Comparison of ENCODE assay signal across 22 mouse cellular contexts in genomic region chr9:24812461-24812860, GRCm38 (mm10). TPM values are rescaled to one million over a fixed set of nuclear protein-coding genes. Genes with fewer than 3 reads are reported as not detected.
DNase-seq lines count a peak whose midpoint lies in the region; ATAC-seq and TF ChIP-seq lines count a peak whose summit lies in the region.
"Had no signal": no experiment of that assay in that cellular context is flagged by ENCODE, and none has a peak within 500 bp of the region (broad histone marks: within the 10 kb centered on the region; RNA-seq: fewer than 3 reads in every experiment).

No protein-coding gene starts in this region.

- 78% methylated on average over 6 of the region's 6 CpGs for WGBS in heart, embryonic 10.5 days
- 70% methylated on average over 6 of the region's 6 CpGs for WGBS in hindbrain, postnatal 0 days
- WGBS in hindbrain, embryonic 16.5 days, result 85% methylated on average over 6 of the region's 6 CpGs

- no peaks in the 10 kb centered on the region for H3K36me3 ChIP-seq in heart, embryonic 10.5 days
- H3K36me3 ChIP-seq in hindbrain, postnatal 0 days (ENCODE audit: insufficient read depth, low read length), result no peaks in the 10 kb centered on the region
- no peaks in the 10 kb centered on the region for H3K36me3 ChIP-seq in hindbrain, embryonic 16.5 days (ENCODE audit: control insufficient read depth, insufficient read depth, low read length)
- H3K36me3 ChIP-seq: embryonic facial prominence, embryonic 15.5 days; forebrain, embryonic 10.5 days; hindbrain, embryonic 12.5 days; intestine, embryonic 15.5 days had no signal

- peak; percentile 68 to 75 for DNase-seq in cerebellum, postnatal 10 days
- DNase-seq in cerebellum, postnatal 36 days, result no peak
- DNase-seq in heart, postnatal 10 days, result peak; percentile 3 to 7
- no peak for DNase-seq in heart, embryonic 10.5 days (ENCODE audit: low spot score)
- DNase-seq in hindbrain, postnatal 0 days (ENCODE audit: low spot score), result peak; percentile 8
- DNase-seq: adrenal gland, postnatal 10 days; cerebellum, adult 11 months; embryo, embryonic 11 days; gastrocnemius, adult 2 months; gastrocnemius, postnatal 25 days; kidney, adult 18-20 months had no signal

- H3K4me2 ChIP-seq in hindbrain, postnatal 0 days (ENCODE audit: low read depth, low read length), result no peak overlapping the region
- no peak overlapping the region for H3K4me2 ChIP-seq in hindbrain, embryonic 16.5 days (ENCODE audit: low read length)
- H3K4me2 ChIP-seq: embryonic facial prominence, embryonic 15.5 days; hindbrain, embryonic 12.5 days; intestine, embryonic 15.5 days had no signal

- ATAC-seq in hindbrain, postnatal 0 days, result no peak
- ATAC-seq in hindbrain, embryonic 16.5 days, result no peak
- ATAC-seq: forebrain, embryonic 14.5 days; intestine, embryonic 15.5 days had no signal

- H3K4me1 ChIP-seq in heart, embryonic 10.5 days, result peaks cover 16% of the 10 kb centered on the region
- no peaks in the 10 kb centered on the region for H3K4me1 ChIP-seq in hindbrain, postnatal 0 days (ENCODE audit: insufficient read depth, low read length)
- H3K4me1 ChIP-seq in hindbrain, embryonic 16.5 days (ENCODE audit: control insufficient read depth, insufficient read depth, low read depth, low read length), result no peaks in the 10 kb centered on the region
- H3K4me1 ChIP-seq: embryonic facial prominence, embryonic 15.5 days; forebrain, embryonic 10.5 days; hindbrain, embryonic 12.5 days; intestine, embryonic 15.5 days had no signal

- intact Hi-C loops in heart, postnatal 10 days (cut with DNase I), result no loop called here

- no peak overlapping the region for H3K9ac ChIP-seq in hindbrain, postnatal 0 days (replicated peaks; ENCODE audit: low read length)
- no peak overlapping the region for H3K9ac ChIP-seq in hindbrain, embryonic 16.5 days (ENCODE audit: low read depth, low read length)
- H3K9ac ChIP-seq: embryonic facial prominence, embryonic 15.5 days; hindbrain, embryonic 12.5 days; intestine, embryonic 15.5 days had no signal

- no peak overlapping the region for H3K4me3 ChIP-seq in heart, embryonic 10.5 days
- H3K4me3 ChIP-seq in hindbrain, postnatal 0 days (ENCODE audit: low read length), result no peak overlapping the region
- no peak overlapping the region for H3K4me3 ChIP-seq in hindbrain, embryonic 16.5 days (ENCODE audit: low read length)
- H3K4me3 ChIP-seq: embryonic facial prominence, embryonic 15.5 days; erythroblast, embryonic 14.5 days; forebrain, embryonic 10.5 days; gastrocnemius, adult 2 months; hindbrain, embryonic 12.5 days; intestine, embryonic 15.5 days had no signal

- no peak for TF ChIP-seq CTCF in hindbrain, postnatal 0 days (IDR thresholded peaks at IDR 0.05; ENCODE audit: low read depth)

- no peaks in the 10 kb centered on the region for H3K9me3 ChIP-seq in heart, embryonic 10.5 days
- no peaks in the 10 kb centered on the region for H3K9me3 ChIP-seq in hindbrain, postnatal 0 days (ENCODE audit: low read length)
- no peaks in the 10 kb centered on the region for H3K9me3 ChIP-seq in hindbrain, embryonic 16.5 days (ENCODE audit: control insufficient read depth, low read length)
- H3K9me3 ChIP-seq: embryonic facial prominence, embryonic 15.5 days; forebrain, embryonic 10.5 days; hindbrain, embryonic 12.5 days; intestine, embryonic 15.5 days had no signal

- H3K27ac ChIP-seq in heart, embryonic 10.5 days, result no peak overlapping the region
- H3K27ac ChIP-seq in hindbrain, postnatal 0 days, result no peak overlapping the region
- H3K27ac ChIP-seq in hindbrain, embryonic 16.5 days (ENCODE audit: low read depth, low read length), result no peak overlapping the region
- H3K27ac ChIP-seq: embryonic facial prominence, embryonic 15.5 days; forebrain, embryonic 10.5 days; gastrocnemius, adult 2 months; hindbrain, embryonic 12.5 days; intestine, embryonic 15.5 days had no signal

- no peaks in the 10 kb centered on the region for H3K27me3 ChIP-seq in heart, embryonic 10.5 days (ENCODE audit: insufficient read depth, poor library complexity, severe bottlenecking)
- H3K27me3 ChIP-seq in hindbrain, postnatal 0 days (ENCODE audit: insufficient read depth, low read length), result no peaks in the 10 kb centered on the region
- H3K27me3 ChIP-seq in hindbrain, embryonic 16.5 days (replicated peaks; ENCODE audit: control insufficient read depth, insufficient read depth, low read length), result no peaks in the 10 kb centered on the region
- H3K27me3 ChIP-seq: embryonic facial prominence, embryonic 15.5 days; hindbrain, embryonic 12.5 days; intestine, embryonic 15.5 days had no signal

RNA-seq across cellular contexts. Expression of gene Tbx20, which starts 38.4 kb away (rescaled TPM):
- 100 to 1,000 TPM; 181 to 223 TPM for total RNA-seq in heart, postnatal 10 days (2021)
- polyA plus RNA-seq in heart, embryonic 10.5 days (2016; fragmentation: Nextera tagmentation; extraction: Ambion mirVana), result 46.8 and 69.7 TPM in 2 replicates
- 2.2 and 2.9 TPM in 2 replicates for total RNA-seq in hindbrain, postnatal 0 days (2014; rRNA removed)
- 0.35 and 0.40 TPM in 2 replicates for polyA plus RNA-seq in hindbrain, postnatal 0 days (2015; fragmentation: Nextera tagmentation; extraction: Ambion mirVana)
- polyA plus RNA-seq in hindbrain, embryonic 16.5 days (2015; fragmentation: Nextera tagmentation; extraction: Ambion mirVana), result 0.78 and 1.2 TPM in 2 replicates
- total RNA-seq: common myeloid progenitor, adult 5-6 weeks; gastrocnemius, adult 2 months; gastrocnemius, postnatal 25 days; granulocyte monocyte progenitor cell, adult 5-6 weeks; MEL had no signal
- polyA plus RNA-seq: C2C12; embryonic facial prominence, embryonic 15.5 days; erythroblast, embryonic 14.5 days had no signal

Comparison
In these comparisons a context has a peak if more than half of its experiments do, and no peak if none do; other contexts are left out.
1. DNase-seq: peak in cerebellum, postnatal 10 days (2 of 2), heart, postnatal 10 days (2 of 2) and hindbrain, postnatal 0 days (single experiment); none in cerebellum, postnatal 36 days (0 of 2) and heart, embryonic 10.5 days (single experiment).
2. RNA of gene Tbx20, which starts 38.4 kb away (polyA plus RNA-seq): 46.8 to 69.7 TPM in heart, embryonic 10.5 days; 0.78 to 1.2 TPM in hindbrain, embryonic 16.5 days and 0.35 to 0.40 TPM in hindbrain, postnatal 0 days; every median in the first group is over 10 times any median in the second.